Mouse (Mus musculus): ENCODE data around the gene Zfp213. TPM values are rescaled to one million over a fixed set of nuclear protein-coding genes. Genes with fewer than 3 reads are reported as not detected.
A peak's percentile ranks its signal among the peaks of the same experiment; 100 is the strongest.
"Not testable (repeated sequence)": the region's sequence is repeated elsewhere in the genome, so short reads cannot be mapped to it uniquely, and the experiment has no call there.

Zfp213 gene
- polyA plus RNA-seq, 1 experiment from 2014 or later = 17.2 TPM

DNA sequence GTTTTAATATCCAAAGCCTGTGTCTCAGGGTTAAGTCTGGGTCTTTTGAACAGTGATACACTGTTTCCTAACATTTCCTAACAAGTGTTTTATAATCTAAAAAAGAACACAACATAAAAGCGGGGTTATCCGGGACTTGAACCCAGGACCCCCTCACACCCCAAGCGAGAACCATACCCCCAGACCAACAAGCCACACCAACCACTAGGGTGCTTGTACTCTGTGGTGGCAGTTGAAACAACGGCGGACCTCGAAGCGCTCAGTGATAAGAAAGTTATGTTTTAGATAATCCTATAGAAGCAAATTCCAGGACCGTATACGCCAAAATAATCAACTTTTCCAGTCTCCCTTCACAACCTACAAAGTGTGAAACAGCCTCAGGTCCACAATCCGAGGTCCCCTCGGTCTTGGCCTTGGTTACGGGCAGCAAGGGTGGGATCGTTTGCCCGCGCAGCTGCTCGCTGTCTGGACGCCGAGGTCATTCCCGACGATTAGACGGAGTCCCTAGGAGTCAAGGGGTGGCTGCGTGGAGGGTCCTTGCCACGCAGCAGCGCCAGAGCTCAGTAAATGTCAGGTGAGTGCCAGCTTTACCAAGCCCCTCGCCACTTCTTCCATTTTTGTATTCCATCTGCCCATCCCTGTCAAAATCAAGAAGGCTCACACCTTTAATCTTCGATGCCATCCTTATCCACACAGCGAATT, 26.3 kb downstream of the Zfp213 start:
- Histone ChIP-seq H3K4me1 (ENCODE audit: control insufficient read depth, insufficient read depth, low read length) (peaks cover 8% of the 10 kb centered on the region; the same call in 1 of the 2 replicates), H3K36me3 (ENCODE audit: control insufficient read depth, insufficient read depth, low read length) (no peaks in the 10 kb centered on the region), H3K9me3 (replicated peaks; ENCODE audit: control insufficient read depth, low read length) (no peaks in the 10 kb centered on the region), H3K4me2 (ENCODE audit: low read depth, low read length) (peak overlapping the region; percentile 60), H3K9ac (ENCODE audit: low read length) (peak overlapping the region; percentile 44; the same call in 1 of the 2 replicates), H3K4me3 (replicated peaks; ENCODE audit: low read length) (peak overlapping the region; percentile 40), H3K27me3 (ENCODE audit: control insufficient read depth, insufficient read depth, low read length) (peaks cover 16% of the 10 kb centered on the region), H3K27ac (ENCODE audit: low read length) (no peak overlapping the region)
- no peak for ATAC-seq (ENCODE audit: insufficient read depth, low FRiP score)
- WGBS = 6% methylated on average over 27 of the region's 27 CpGs

DNA sequence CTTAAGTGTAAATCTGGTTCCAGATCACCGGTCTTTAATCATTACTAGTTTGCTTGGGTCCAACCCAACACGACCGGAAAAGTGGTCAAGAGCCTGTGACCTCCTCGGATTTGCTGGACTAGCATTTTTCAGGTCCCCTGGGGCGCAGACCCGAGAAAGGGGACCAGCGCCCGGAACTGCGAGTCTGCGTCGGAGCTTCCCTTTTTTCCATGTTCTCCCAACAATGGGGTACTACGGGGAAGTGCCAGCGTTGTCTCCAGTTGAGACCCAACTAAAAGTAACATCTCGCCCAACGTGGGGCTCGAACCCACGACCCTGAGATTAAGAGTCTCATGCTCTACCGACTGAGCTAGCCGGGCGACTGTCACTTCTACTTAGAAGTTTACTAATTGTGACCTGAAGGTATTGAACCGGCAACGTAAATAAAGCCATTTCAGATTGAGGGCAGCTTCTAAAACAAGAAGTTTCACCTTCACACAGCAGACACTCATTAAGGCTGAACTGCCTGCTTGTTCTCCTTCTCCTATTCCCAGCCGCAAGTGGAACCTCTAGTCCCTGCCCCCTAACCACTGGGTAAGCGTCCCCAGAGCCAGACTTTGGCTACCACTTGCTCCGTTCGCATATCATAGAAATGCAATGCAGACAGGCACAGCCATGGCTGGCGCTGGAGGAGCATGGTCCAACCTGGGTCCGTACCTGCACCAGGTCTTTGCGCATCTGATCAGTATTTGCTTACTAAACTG, 28.8 kb downstream of the Zfp213 start:
- H3K4me3 ChIP-seq (replicated peaks; ENCODE audit: low read length) = peak overlapping the region; percentile 4; the same call in 1 of the 2 replicates
- 0 out of 2 replicates have a peak, but pooled peaks have one; percentile 65 for ATAC-seq (ENCODE audit: insufficient read depth, low FRiP score)
- 2% methylated on average over 15 of the region's 29 CpGs for WGBS
- H3K4me1 ChIP-seq (ENCODE audit: control insufficient read depth, insufficient read depth, low read length); H3K9ac ChIP-seq (ENCODE audit: low read length); H3K4me2 ChIP-seq (ENCODE audit: low read depth, low read length); H3K27ac ChIP-seq (ENCODE audit: low read length); H3K36me3 ChIP-seq (ENCODE audit: control insufficient read depth, insufficient read depth, low read length); H3K9me3 ChIP-seq (replicated peaks; ENCODE audit: control insufficient read depth, low read length): not testable (repeated sequence)
- peaks cover 16% of the 10 kb centered on the region for H3K27me3 ChIP-seq (ENCODE audit: control insufficient read depth, insufficient read depth, low read length)

DNA sequence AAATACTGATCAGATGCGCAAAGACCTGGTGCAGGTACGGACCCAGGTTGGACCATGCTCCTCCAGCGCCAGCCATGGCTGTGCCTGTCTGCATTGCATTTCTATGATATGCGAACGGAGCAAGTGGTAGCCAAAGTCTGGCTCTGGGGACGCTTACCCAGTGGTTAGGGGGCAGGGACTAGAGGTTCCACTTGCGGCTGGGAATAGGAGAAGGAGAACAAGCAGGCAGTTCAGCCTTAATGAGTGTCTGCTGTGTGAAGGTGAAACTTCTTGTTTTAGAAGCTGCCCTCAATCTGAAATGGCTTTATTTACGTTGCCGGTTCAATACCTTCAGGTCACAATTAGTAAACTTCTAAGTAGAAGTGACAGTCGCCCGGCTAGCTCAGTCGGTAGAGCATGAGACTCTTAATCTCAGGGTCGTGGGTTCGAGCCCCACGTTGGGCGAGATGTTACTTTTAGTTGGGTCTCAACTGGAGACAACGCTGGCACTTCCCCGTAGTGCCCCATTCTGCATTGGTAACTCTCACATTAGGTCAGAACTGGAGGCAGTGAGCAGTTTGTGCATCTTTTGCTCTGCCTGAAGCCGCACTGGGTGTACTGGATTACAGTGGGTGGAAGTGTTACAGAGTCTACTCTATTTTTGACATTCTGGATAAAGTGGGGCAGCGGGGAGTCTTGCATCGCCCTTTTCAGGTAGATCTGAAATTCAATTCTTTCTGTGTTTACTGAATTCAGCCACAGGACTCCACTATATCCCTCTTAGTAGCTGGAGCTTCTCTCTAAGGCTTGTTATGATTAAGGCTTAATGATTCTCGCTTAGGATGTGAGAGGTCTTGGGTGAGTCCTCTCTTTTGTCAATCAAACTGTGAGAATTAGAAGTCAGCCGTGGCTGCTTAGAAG, 30.2 kb downstream of the Zfp213 start:
- H3K4me1 ChIP-seq (ENCODE audit: control insufficient read depth, insufficient read depth, low read length); H3K4me2 ChIP-seq (ENCODE audit: low read depth, low read length); H3K27me3 ChIP-seq (ENCODE audit: control insufficient read depth, insufficient read depth, low read length); H3K27ac ChIP-seq (ENCODE audit: low read length); H3K9ac ChIP-seq (ENCODE audit: low read length); H3K9me3 ChIP-seq (replicated peaks; ENCODE audit: control insufficient read depth, low read length); H3K36me3 ChIP-seq (ENCODE audit: control insufficient read depth, insufficient read depth, low read length): not testable (repeated sequence)
- 0 out of 2 replicates have a peak overlapping the region, but pooled peaks have one; percentile 3 for H3K4me3 ChIP-seq (replicated peaks; ENCODE audit: low read length)
- WGBS = 8% methylated on average over 10 of the region's 23 CpGs
- 0 out of 2 replicates have a peak, but pooled peaks have one; percentile 47 for ATAC-seq (ENCODE audit: insufficient read depth, low FRiP score)

DNA sequence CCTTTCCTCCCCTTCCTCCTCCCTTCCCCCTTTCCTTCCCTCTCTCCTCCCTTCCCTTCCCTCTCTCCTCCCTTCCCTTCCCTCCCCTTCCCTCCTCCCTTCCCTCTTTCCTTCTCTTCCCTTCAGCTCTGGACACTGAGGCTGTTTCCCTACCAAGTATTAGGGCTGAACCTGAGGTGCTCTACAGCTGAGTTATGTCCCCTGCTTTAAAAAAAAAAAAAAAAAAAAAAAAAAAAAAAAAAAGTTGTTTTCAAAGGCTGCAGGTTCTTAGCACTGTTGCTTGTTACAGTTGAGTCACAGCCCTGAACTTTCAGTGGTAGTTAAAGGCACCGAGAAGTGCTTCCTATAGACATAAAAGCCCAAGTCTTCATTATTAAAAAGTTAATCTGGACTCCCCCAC, 32.6 kb downstream of the Zfp213 start:
- not testable (repeated sequence) for H3K4me2 ChIP-seq (ENCODE audit: low read depth, low read length); H3K9me3 ChIP-seq (replicated peaks; ENCODE audit: control insufficient read depth, low read length); H3K27ac ChIP-seq (ENCODE audit: low read length); H3K4me3 ChIP-seq (replicated peaks; ENCODE audit: low read length); H3K4me1 ChIP-seq (ENCODE audit: control insufficient read depth, insufficient read depth, low read length); ATAC-seq (ENCODE audit: insufficient read depth, low FRiP score); H3K9ac ChIP-seq (ENCODE audit: low read length); H3K27me3 ChIP-seq (ENCODE audit: control insufficient read depth, insufficient read depth, low read length); H3K36me3 ChIP-seq (ENCODE audit: control insufficient read depth, insufficient read depth, low read length)
- WGBS = 38% methylated on average over 1 of the region's 1 CpGs

DNA sequence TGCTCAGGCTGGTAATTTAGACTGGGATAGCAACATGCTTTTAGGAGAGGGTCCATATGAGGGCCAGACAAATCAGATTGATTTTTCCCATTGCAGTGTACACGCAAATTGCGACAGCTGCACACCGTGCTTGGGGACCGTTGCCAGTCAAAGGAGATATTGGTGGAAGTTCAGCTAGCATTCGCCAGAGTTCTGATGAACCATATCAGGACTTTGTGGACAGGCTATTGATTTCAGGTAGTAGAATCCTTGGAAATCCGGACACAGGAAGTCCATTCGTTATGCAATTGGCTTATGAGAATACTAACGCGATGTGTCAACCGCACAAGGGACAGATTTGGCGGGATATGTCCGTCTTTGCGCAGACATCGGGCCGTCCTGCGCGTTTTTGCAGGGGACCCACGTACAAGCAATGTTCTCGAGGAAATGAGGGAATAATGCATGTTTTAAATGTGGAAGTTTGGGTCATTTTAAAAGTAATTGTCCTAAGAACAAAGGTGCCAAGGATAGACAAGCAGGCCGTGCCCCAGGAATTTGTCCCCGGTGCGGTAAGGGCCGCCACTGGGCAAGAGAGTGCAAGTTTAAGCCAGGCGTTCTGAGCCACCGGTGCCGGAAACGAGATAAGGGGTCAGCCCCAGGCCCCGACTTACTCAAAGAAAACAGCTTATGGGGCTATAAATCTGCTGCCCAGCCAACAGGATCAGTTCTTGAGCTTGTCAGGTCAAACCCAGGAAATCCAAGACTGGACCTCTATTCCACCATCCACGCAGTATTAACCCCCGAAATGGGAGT, 40.9 kb downstream of the Zfp213 start:
- ATAC-seq (ENCODE audit: insufficient read depth, low FRiP score); H3K9ac ChIP-seq (ENCODE audit: low read length); H3K36me3 ChIP-seq (ENCODE audit: control insufficient read depth, insufficient read depth, low read length): not testable (repeated sequence)

DNA sequence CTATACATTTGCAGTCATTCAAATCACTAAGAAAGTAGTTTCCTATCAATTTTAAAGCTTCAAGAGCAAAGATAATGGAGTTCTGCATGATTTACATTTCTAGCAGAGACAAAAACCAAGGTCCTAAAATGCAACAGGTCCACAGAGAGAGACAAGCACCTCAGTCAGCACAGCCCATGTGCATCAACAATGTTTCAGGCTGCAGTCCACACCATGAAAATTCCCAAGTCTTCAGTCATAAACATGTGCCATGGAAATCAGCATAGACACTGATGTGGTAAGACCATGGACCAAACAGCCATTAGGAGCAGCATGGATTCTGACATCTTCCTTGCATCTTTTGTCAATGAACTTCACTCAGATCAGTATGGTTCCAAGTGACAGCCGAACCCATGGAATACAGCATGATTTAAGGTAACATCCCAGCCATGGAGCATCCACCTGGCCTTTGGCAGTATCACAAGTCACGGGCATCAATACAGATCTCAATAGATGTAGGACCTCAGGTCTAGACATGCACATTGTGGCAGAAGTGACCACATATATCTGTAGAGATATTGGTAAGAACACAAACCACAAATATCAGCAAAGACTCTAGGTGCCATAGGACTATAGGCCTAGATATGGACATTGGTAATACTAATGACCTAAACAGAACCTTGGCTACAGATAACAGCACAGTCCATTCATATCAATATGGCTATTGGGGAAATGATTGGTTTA, 45.2 kb downstream of the Zfp213 start:
- 72% methylated on average over 2 of the region's 2 CpGs for WGBS
- H3K27me3 ChIP-seq (ENCODE audit: control insufficient read depth, insufficient read depth, low read length) = no peaks in the 10 kb centered on the region
- no peak overlapping the region for H3K27ac ChIP-seq (ENCODE audit: low read length)
- H3K36me3 ChIP-seq (ENCODE audit: control insufficient read depth, insufficient read depth, low read length) = no peaks in the 10 kb centered on the region
- H3K4me2 ChIP-seq (ENCODE audit: low read depth, low read length) = no peak overlapping the region
- H3K4me3 ChIP-seq (replicated peaks; ENCODE audit: low read length) = no peak overlapping the region
- H3K4me1 ChIP-seq (ENCODE audit: control insufficient read depth, insufficient read depth, low read length) = no peaks in the 10 kb centered on the region
- ATAC-seq (ENCODE audit: insufficient read depth, low FRiP score) = peak; percentile 44
- no peaks in the 10 kb centered on the region for H3K9me3 ChIP-seq (replicated peaks; ENCODE audit: control insufficient read depth, low read length)
- no peak overlapping the region for H3K9ac ChIP-seq (ENCODE audit: low read length)

More for the DNA sequence above, 40.9 kb downstream of the Zfp213 start:
- WGBS = 61% methylated on average over 30 of the region's 30 CpGs
- H3K4me1 ChIP-seq (ENCODE audit: control insufficient read depth, insufficient read depth, low read length); H3K4me3 ChIP-seq (replicated peaks; ENCODE audit: low read length); H3K27ac ChIP-seq (ENCODE audit: low read length); H3K27me3 ChIP-seq (ENCODE audit: control insufficient read depth, insufficient read depth, low read length); H3K9me3 ChIP-seq (replicated peaks; ENCODE audit: control insufficient read depth, low read length); H3K4me2 ChIP-seq (ENCODE audit: low read depth, low read length): not testable (repeated sequence)
